Mouse (Mus musculus): ENCODE measurements around the gene Got2.

Gene Got2

GRCm38 (mm10) chr8:95888285-95889136, at the start of gene Got2:
TSS of gene Got2 (minus strand) at chr8:95888547.
- in situ Hi-C loops (cut with MboI, MseI) = loop anchor here in 1 of 2 experiments (5.0 kb wide), 1 partner anchor 641 kb away; no protein-coding TSS in a partner anchor

- in situ Hi-C loops (cut with MboI, MseI) = no loop called here
These were observed 44.5 kb upstream of the Got2 start for GRCm38 (mm10) chr8:95932841-95933240.

GRCm38 (mm10) chr8:95929821-95930220, 41.5 kb upstream of the Got2 start:
- in situ Hi-C loops (cut with MboI, MseI) = no loop called here

- in situ Hi-C loops (cut with MboI, MseI) = no loop called here
These were observed 27.8 kb upstream of the Got2 start for GRCm38 (mm10) chr8:95916106-95916505.

- in situ Hi-C loops (cut with MboI, MseI) = no loop called here
These were observed 26.7 kb upstream of the Got2 start for GRCm38 (mm10) chr8:95914905-95915643.

GRCm38 (mm10) chr8:95911240-95911639, 22.9 kb upstream of the Got2 start:
- in situ Hi-C loops (cut with MboI, MseI) = no loop called here

GRCm38 (mm10) chr8:95907885-95908284, 19.5 kb upstream of the Got2 start:
- in situ Hi-C loops (cut with MboI, MseI) = no loop called here

GRCm38 (mm10) chr8:95906738-95907137, 18.4 kb upstream of the Got2 start:
- in situ Hi-C loops (cut with MboI, MseI) = no loop called here

GRCm38 (mm10) chr8:95901864-95902263, 13.5 kb upstream of the Got2 start:
- in situ Hi-C loops (cut with MboI, MseI) = no loop called here

- in situ Hi-C loops (cut with MboI, MseI) = no loop called here
These were observed 5.4 kb upstream of the Got2 start for GRCm38 (mm10) chr8:95893701-95894100.

- in situ Hi-C loops (cut with MboI, MseI) = loop anchor here in 1 of 2 experiments (5.0 kb wide), 1 partner anchor 640 kb away; no protein-coding TSS in a partner anchor
These were observed 616 bp downstream of the Got2 start for GRCm38 (mm10) chr8:95887578-95888284.

GRCm38 (mm10) chr8:95886647-95887577, 1.4 kb downstream of the Got2 start:
- in situ Hi-C loops (cut with MboI, MseI) = loop anchor here in 1 of 2 experiments (5.0 kb wide), 1 partner anchor 640 kb away; no protein-coding TSS in a partner anchor

GRCm38 (mm10) chr8:95885966-95886365, 2.4 kb downstream of the Got2 start:
- in situ Hi-C loops (cut with MboI, MseI) = loop anchor here in 1 of 2 experiments (5.0 kb wide), 1 partner anchor 639 kb away; no protein-coding TSS in a partner anchor

GRCm38 (mm10) chr8:95885271-95885841, 3.0 kb downstream of the Got2 start:
- in situ Hi-C loops (cut with MboI, MseI) = loop anchor here in 1 of 2 experiments (5.0 kb wide), 1 partner anchor 638 kb away; no protein-coding TSS in a partner anchor

- in situ Hi-C loops (cut with MboI, MseI) = no loop called here
These were observed 3.9 kb downstream of the Got2 start for GRCm38 (mm10) chr8:95884491-95884890.

- in situ Hi-C loops (cut with MboI, MseI) = no loop called here
These were observed 6.2 kb downstream of the Got2 start for GRCm38 (mm10) chr8:95882191-95882590.

- in situ Hi-C loops (cut with MboI, MseI) = no loop called here
These were observed 6.8 kb downstream of the Got2 start for GRCm38 (mm10) chr8:95881576-95881975.

- in situ Hi-C loops (cut with MboI, MseI) = no loop called here
These were observed 8.5 kb downstream of the Got2 start for GRCm38 (mm10) chr8:95879823-95880222.

GRCm38 (mm10) chr8:95878176-95878962, 10.0 kb downstream of the Got2 start:
- in situ Hi-C loops (cut with MboI, MseI) = no loop called here
